Mouse (Mus musculus): ENCODE data around the gene Ly6g6f. TPM values are rescaled to one million over a fixed set of nuclear protein-coding genes. Genes with fewer than 3 reads are reported as not detected.
A peak's percentile ranks its signal among the peaks of the same experiment; 100 is the strongest.
"Not testable (repeated sequence)": the region's sequence is repeated elsewhere in the genome, so short reads cannot be mapped to it uniquely, and the experiment has no call there.

The Ly6g6f gene
- total RNA-seq, 2 experiments from 2014 or later = not detected

- no peak for DNase-seq
These were observed 33.1 kb downstream of the Ly6g6f start for GRCm38 (mm10) chr17:35052271-35052798.

GRCm38 (mm10) chr17:35051156-35052086 lies 34.0 kb downstream of the Ly6g6f start:
- peak; percentile 72 for DNase-seq

GRCm38 (mm10) chr17:35050126-35050750 lies 35.2 kb downstream of the Ly6g6f start:
- DNase-seq = peak; percentile 80

DNA sequence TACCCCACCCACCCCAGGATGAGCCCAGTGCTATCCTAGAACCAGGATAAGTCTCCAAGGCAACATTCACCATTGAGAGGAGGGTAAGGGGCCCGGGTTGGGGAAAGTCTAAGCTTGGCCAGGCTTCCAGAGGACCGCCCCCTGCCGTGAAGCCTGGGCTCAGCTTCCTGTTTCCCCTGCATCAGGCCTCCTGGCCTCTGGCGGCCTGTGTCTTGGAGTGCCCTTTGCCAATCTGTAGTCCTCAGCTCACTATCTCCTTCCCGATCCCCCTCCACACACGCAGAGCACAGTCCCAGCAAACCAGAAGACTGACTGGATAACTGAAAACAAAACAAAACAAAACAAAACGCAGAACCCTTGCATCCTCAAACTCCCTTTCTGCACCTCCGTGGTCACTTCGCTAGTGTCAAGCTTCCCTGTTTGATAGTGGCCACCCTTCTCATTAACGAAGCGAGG lies 35.8 kb downstream of the Ly6g6f start, which contains the start of gene Clic1:
Gene Clic1 (plus strand): TSS at position 406 of the 456 bp plus-strand sequence.
- peak; percentile 58 for DNase-seq

DNA sequence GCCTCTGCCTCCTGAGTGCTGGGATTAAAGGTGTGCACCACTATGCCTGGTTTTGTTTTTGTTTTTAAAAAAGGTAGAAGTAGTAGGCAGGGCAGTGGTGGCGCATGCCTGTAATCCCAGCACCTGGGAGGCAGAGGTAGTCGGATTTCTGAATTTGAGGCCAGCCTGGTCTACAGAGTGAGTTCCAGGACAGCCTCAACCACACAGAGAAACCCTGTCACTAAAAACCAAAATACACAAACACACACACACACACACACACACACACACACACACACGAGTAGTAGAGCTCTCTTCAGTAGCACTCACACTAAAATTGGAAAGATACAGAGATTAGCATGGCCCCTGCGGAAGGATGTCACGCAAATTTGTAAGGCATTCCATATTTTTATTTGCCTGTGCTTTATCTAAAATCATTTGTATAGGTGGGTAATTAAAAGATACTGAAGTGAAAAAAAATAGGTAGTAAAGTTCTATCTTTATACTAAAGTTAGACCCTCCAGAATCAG lies 36.4 kb downstream of the Ly6g6f start:
- DNase-seq = no peak

DNA sequence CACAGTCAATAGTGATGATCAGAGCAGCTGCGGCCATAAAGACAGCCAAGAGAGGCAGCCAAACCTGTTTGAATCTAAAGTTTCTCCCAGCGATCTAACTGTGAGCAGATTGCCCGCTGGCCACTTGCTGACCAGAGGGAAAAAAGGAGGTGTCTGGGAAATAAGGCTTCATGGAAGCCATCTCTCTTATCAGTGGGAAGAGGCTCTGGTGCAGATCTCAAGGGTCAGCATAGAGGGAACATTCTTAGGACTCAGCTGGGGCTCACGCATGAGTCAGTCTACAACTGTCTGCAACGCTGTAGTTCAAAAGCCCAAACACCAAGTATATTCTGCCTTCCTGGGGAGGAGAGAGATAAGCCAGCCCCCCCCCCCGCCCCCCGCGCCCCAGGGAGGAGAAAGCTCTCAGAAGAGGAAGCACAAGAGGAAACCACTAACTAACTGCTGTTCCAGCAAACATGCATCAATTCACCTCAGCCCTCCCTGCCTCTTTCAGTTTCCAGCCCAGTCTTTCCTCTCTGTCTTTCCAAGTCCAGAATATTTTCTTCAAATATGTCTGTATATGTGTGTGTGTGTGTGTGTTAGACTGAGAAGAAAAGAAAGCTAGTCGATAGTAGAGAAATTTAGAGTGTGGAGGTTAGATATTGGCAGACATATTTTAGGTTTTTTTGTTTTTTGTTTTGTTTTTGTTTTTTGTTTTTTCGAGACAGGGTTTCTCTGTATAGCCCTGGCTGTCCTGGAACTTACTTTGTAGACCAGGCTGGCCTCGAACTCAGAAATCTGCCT lies 37.1 kb downstream of the Ly6g6f start:
- peak; percentile 34 for DNase-seq

- no peak for DNase-seq
These were observed 37.7 kb downstream of the Ly6g6f start for GRCm38 (mm10) chr17:35047688-35048087.

DNA sequence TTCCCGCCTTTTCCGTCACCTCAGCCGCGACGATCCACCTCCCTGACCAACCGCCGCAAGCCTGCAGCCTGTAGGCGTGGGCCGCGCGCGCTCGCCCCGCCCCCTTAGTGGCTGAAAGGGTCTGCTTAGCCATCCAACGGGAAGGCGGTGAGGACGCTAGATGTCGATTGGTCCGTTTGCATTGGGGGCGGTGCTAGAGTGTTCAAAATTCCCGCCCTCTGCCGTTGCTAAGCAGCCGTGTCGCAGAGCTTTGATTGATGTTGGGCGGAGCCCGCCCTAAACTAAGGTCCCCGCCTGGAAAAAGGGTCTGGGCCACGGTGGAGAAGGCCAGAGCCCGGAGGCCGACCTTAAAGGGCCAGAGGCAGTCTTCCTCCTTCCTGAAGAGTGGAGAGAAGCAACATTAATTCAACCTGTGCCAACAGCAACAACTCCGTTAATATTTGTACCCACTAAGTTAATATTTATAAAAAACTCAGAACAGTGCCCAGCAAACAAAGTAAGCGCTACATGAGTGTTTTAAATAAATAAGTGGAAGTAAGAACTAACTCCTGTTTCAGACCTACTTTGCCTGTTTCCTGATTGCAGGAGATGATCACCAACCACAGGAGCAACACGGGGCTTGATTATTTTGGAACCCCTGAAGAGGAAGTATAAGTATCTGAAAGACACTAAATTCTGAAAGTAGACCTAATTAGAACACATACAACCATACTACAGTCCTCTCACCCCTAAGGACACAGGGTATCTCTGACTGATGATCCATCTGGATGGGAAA lies 38.5 kb downstream of the Ly6g6f start, which contains the start of gene Msh5:
Gene Msh5 (minus strand): TSS at position 65 of the 775 bp plus-strand sequence.
- peak; percentile 98 for DNase-seq

DNA sequence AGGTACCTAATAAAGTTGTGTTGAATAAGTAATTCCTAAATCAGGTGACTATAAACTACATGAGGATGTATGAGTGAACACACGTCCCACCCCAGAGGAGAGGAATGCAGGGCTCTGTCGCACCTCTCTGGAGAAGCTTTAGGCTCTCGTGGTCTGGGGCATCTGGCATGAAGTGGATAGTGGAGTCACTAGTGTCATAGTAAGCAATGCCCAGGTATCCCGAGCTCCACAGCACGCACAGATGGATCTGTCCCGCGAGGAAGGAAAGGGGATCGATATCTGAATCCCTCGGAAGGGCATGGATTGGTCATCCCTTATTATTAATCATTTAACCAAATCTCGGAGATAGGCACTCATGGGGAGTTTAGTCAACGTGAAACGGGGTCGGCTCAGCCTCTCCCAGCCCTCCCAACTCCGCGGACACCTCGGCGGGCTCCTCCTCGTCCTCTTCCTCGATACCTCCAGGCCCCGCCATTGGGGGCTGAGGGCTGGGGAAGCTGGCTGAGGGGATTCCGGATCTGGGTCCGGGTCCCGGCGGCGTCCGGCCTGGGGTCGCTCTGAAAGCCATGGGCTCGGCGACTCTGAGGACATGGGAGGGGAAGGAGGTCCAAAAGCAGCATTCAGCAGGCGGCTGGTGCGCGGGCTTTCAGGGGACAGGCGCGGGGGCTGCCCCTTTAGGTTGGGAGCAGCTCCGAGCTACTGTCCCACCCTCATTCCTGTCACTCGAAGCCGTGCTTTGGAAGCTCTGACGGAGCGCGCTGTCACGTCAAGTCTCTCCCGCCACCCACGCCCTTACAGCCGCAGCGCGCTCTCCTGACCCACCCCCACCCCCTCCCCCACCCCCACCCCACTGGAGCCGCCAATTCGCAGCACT lies 39.4 kb downstream of the Ly6g6f start:
- DNase-seq = no peak

DNA sequence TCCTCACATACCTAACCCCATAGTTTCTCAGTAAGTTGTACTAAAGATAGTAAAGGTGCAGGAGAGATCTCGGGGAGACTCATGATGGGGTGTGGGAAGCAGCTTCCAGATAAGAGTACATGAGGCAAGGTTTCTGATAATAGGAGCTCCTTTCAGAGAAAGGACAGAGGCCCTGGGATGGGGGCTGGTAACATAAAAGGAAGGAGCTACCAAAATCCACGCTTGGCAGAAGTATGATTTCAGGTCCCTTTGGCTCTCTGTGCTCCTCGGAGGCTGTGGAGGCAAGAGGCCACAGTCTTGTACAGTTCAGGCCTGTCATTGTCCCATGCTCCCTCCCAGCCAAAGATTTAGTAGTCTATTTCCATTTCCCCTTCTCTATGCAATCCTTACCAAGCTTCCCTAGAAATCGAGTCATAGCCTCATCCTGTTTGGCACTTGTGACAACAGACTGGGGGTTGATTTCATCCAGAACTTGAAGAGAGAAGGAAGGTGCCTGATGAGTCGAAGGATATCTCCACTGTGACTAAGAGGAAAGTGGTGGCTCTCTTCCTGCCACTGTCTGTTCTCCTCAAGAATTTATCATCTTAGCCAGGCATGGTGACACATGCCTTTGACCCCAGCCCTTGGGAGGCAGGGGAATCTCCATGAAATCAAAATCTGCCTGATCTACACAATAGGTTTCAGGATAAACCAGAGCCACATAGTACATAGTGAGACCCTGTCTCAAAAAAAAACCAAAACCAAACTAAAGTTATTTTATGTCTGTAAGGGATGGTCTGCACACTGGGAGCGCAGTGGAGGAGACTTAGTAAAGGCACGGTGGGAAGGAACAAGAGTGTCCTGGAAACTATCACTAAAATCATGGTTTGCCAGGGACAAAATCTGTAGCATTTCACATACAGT lies 40.3 kb downstream of the Ly6g6f start:
- no peak for DNase-seq

GRCm38 (mm10) chr17:35043794-35044193 lies 41.6 kb downstream of the Ly6g6f start:
- DNase-seq = no peak

GRCm38 (mm10) chr17:35039121-35039873 lies 46.1 kb downstream of the Ly6g6f start:
- DNase-seq = no peak

- no peak for DNase-seq
These were observed 50.5 kb downstream of the Ly6g6f start for GRCm38 (mm10) chr17:35034896-35035295.

GRCm38 (mm10) chr17:35033703-35034102 lies 51.7 kb downstream of the Ly6g6f start:
- not testable (repeated sequence) for DNase-seq

- DNase-seq = no peak
These were observed 53.0 kb downstream of the Ly6g6f start for GRCm38 (mm10) chr17:35032323-35032870.

DNA sequence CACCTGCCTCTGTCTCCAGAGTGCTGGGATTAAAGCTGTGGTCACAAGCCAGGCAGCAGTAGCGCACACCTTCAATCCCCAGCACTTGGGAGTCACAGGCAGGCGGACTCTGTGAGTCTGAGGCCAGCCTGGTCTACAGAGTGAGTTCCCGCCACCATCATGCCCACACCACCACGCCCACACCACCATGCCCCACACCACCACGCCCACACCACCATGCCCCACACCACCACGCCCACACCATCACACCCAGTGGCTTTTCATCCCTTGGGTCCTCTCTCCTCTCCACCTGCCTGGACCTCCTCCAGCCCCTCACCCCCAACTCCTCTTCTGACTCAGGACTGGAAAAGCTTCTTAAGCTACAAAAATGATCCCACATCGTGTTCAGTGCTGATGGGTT lies 53.5 kb downstream of the Ly6g6f start:
- DNase-seq = no peak

DNA sequence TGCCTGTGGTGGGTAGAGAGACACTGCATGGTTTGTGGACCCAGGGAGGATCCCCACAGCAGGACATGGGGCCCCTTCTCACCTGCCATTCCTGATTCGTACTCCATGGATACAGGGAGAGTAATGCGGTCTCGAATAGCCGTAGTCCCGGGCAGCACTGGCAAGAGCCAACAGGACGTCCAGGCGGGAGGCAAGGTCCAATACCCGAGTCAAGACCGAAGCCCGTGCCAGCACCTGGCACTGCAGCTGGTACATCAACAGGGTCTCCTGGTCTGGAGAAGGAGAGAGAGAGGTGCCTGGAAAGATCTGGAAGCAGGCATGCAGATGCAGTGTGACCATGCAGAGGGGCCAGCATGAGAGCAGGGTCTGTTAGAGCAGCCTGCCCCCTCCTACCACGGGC lies 54.1 kb downstream of the Ly6g6f start:
- no peak for DNase-seq

Measured in gastrocnemius, postnatal 25 days (tissue).